Mouse (Mus musculus): ENCODE data around the gene Fxyd2. TPM values are rescaled to one million over a fixed set of nuclear protein-coding genes. Genes with fewer than 3 reads are reported as not detected.

The Fxyd2 gene
- 1 to 10 TPM; 8.0 to 8.2 TPM for total RNA-seq (2021)
- long read RNA-seq, experiment 1, partial matches to known transcripts = 5 of 5 reads
- long read RNA-seq, experiment 1, other reads (novel, unspliced or antisense) = 0 of 5 reads
- long read RNA-seq, experiment 2, partial matches to known transcripts = 5 of 7 reads
- long read RNA-seq, experiment 2, other reads (novel, unspliced or antisense) = 2 of 7 reads

- DNase-seq (ENCODE audit: low spot score in 2 of 2) = no peak
Observed at GRCm38 (mm10) chr9:45399434-45399833, at the start of gene Fxyd2. TSS of gene Fxyd2 (plus strand) at chr9:45399669.

GRCm38 (mm10) chr9:45349851-45350250, 49.6 kb upstream of the Fxyd2 start:
- DNase-seq (ENCODE audit: low spot score in 2 of 2) = no peak

DNA sequence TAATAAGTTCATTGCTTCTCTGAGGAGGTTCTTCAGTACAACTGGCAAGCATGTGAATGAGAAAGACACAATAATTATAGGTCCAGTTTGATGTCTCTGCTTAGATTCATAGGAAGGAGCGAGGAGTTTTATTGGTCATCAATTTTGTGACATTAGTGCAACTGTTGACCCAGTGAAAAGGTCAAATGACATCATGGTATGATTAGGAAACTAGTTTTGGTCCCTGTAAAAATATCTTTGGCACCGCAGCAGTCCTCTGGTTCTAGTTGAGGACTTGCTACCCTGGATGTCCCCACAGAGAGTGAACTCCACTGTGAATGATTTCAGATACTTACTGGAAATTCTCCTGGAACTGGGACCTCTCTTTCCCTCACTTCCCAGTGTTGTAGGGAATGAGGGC, 44.3 kb upstream of the Fxyd2 start:
- DNase-seq (ENCODE audit: low spot score in 2 of 2) = no peak

DNA sequence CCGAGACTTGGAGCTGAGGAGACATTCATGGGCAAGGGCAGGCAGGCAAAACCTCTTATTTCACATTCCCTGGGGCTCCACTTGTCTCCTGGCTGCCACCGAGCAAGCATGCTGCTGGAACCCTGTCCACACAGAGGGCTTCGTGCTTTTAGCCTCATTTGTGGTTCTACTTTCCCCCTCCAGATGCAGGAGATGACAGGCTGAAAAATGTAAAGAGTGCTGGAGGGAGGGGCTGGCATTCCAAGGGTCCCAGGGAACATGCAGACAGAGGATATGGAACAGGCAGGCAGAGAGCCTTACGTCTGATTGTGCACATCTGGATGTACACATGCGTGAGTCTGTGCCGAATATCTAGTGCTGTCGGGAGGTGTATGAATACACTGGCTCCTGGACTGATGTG, 41.1 kb upstream of the Fxyd2 start:
- no peak for DNase-seq (ENCODE audit: low spot score in 2 of 2)

DNA sequence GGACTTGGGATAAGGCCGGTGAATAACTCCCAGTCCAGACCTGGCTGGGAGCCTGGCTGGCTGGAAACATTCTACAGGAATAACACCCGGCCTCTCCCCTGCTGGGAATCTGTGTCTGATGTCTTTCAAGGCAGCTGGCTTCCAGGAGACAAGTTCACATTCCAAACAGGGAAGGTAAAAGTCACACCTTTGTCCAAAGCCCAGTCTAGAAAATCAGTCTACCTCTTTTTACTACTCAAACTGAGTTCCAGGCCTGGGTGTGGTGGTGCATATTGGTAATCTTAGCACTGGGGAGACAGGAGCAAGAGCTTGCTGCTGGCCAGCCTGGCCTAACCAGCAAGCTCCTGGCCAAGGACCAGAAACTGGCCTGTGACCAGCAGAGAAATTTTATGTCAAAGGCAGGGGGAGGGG, 37.4 kb upstream of the Fxyd2 start:
- DNase-seq (ENCODE audit: low spot score in 2 of 2) = no peak

DNA sequence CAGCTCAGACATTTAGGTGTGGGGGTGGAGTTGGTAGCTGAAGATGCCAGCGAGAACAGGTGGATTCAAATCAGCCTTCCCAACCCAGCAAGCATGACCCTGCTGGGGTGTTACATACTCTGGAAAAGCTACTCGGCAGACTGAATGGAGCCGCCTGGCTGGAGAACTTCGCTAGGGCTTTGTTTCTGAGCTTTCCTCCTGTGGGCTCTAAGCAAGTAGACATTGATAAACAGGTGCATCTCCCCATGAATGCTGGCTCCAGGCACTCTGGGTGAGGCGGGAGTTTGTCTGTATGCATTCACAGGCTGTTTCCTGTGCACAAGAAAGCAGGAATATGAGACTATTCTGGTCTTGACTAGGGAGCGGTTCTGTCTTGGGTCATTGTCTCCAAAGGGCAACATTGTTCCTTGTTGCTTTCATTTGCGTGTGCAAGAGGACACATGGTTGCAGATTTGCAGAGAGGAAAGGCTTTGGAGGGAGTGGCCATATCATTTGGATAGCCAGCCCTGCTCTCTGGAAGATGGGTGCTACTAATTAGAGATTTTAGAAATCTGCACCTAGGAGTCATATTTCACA, 35.7 kb upstream of the Fxyd2 start:
- DNase-seq (ENCODE audit: low spot score in 2 of 2) = no peak

GRCm38 (mm10) chr9:45367716-45368115, 31.8 kb upstream of the Fxyd2 start:
- no peak for DNase-seq (ENCODE audit: low spot score in 2 of 2)

DNA sequence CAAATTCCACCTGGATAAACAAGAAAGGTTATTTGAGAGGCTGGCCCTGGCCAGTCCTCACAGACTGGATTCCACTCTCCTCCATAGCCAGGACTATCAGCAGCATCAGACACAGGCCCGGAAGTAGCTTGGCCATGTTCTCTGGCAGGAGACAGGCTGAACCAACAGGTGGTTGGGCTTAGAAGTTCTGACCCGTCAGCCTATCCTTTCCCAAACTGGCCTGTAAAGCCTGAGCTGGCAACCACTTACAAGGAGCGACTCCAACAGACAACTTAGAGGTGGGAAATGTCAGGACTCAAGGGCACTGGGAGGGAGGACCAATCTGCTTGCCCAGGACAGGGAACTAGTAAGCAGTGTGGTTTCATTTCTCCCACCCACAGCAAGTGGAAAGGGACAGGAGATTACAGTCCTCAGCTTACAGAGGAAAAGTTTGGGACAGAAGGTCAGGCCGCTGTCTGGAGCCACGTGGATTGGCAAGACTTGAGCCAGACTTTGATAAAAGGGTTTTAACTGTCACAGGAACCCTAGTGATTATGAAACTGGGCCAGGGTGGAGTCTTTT, 31.0 kb upstream of the Fxyd2 start:
- DNase-seq (ENCODE audit: low spot score in 2 of 2) = no peak

- DNase-seq (ENCODE audit: low spot score in 2 of 2) = peak; percentile 22 to 43
Observed at GRCm38 (mm10) chr9:45370117-45370561, 29.3 kb upstream of the Fxyd2 start, which contains the start of gene Fxyd6. TSS of gene Fxyd6 (plus strand) at chr9:45370185.

DNA sequence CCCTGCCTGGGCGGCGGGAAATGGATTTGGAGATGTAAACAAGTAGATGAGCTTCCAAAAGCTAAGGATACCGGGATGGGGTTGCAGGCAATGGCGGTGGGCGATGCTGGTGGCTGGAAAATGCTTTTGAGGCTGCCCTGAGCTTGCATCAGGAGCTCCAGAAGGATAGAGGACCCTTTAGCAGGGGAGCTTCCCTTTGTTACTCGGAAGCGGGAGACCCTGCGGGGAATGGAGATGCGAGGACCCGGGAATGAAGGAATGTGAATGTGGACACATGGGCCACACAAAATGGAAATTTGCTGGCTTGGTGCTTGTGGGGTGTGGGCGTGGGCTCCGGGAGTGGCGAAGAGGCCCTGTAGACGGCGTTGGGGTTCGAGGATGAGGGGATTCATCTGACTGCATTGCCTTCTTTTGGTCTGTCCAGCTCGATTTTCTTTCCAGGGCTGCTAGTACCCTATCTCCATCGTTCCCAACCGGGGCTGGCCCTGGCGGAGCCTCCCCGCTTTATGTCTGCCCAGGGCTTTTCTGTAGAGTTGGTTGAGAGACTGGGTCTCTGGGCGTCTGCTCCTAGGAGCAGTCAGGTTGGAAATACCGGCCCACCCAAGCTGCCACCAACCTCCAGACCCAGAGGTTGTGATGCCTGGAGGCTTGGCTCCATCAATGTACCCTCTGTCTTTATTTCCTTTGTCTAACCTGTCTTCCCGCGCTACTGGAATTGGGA, 28.7 kb upstream of the Fxyd2 start:
- no peak for DNase-seq (ENCODE audit: low spot score in 2 of 2)

DNA sequence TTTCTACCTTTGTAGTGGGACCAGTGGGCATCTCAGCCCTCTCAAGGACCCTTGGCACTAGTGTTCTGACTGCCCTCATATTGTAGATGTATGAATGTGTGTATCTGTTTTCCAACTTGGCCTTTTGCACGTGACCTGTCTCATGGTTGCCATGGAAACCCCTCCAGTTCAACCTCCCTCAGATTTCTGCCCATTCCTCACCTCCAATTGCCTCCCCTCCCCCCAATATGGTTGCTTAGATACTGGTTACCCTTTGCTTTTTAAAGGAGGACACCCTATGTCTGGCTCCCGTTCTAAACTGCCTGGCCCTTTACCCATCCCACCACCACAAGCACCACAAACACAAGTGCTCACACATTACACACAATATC, 28.1 kb upstream of the Fxyd2 start:
- DNase-seq (ENCODE audit: low spot score in 2 of 2) = no peak

DNA sequence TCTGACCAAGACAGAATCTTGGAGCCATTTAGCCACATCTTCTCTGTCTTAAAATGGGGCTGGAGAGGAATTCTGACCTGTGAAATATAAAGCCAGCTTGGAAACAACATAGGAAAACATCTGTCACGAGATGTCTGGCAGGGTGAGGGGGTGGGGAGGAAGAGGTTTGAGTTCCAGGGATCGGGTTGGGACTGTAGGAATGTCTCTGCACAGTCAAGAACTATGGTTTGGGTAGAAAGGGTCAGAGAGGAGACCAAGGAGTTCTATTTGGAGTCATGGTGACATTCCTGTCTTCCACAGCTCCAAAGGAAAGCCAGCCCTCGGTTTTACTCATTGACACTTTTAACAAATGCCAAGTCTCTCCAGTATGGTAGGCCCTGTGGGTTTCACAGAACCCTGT, 25.6 kb upstream of the Fxyd2 start:
- DNase-seq (ENCODE audit: low spot score in 2 of 2) = no peak

GRCm38 (mm10) chr9:45374988-45375502, 24.4 kb upstream of the Fxyd2 start:
- DNase-seq (ENCODE audit: low spot score in 2 of 2) = no peak

DNA sequence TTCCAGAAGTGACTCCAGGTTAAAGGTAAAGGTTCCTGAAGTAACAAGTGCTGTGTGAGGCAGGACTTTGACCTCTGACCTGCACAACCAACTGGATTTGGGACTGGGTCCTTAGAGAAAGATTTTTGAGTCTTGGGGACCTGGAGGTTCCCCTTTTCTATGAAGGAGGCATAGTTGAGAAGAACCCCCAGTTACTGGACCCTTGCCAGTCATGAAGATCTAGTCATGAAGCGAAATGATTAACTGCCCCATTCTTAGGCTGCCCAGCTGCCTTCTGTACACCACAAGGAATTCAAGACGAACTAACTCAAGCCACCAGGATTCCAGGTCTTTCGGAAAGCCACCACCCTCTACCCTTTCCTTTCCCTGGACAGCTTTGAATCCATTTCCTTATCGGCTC, 23.0 kb upstream of the Fxyd2 start:
- DNase-seq (ENCODE audit: low spot score in 2 of 2) = no peak

GRCm38 (mm10) chr9:45376883-45377282, 22.6 kb upstream of the Fxyd2 start:
- DNase-seq (ENCODE audit: low spot score in 2 of 2) = no peak

DNA sequence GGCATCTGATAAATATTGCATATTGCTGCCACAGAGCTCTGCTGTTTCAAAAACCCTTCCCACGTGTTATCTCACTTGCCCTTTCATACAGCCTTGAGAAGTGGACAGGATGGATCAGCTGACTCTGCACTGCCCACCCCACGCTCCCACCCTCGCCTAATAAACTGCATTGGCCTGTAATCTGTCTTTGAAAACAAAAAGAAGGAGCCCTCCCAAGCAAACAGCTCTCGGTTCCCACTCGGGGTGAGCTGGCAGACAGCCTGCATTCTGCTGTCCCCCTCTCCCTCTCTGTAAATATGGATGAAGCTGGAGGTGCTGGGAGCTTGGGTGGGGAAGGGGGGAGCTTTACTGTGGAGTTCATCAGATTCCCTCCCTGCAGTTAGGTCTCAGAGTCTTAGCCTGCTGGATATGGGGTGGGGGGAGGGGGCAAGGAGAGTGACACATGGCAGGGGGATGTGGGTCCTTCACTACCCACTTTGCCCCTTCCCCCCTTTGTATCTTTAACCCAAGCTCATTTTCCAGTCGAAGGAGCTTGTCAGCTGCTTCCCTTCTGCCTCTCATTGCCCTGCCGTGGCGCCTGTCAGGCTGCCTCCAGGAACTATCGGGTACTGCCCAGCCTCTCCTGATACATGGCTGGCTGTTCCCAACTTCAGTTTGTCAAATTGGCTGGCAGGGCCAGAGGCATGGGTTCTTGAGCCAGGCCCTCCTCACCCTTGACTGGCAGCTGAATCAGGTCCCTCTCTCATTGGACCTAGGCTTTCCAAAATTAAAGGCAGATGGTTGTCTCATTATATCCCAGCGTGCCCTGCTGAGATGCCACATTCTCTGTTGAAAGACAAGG, 18.8 kb upstream of the Fxyd2 start:
- DNase-seq (ENCODE audit: low spot score in 2 of 2) = no peak

GRCm38 (mm10) chr9:45382336-45382735, 17.1 kb upstream of the Fxyd2 start:
- no peak for DNase-seq (ENCODE audit: low spot score in 2 of 2)

DNA sequence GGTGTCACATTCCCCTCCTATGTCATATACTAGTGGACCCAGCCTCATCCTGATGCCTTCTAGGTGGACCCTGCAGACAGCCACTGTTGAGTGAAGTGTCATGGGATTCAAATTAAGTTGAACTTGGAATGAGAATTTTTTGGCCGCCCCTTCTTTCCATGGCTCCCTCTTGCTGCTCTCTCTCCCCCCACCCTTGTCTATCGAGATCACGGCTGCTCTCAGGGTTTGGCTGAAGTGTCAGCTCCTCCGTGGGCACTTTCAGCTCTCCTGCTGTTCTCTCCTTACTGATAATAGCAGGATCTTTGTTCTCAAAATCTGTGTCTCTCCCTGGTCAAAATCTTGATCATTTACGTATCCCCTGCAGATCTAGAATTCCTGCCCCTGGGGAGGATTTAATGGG, 16.6 kb upstream of the Fxyd2 start:
- DNase-seq (ENCODE audit: low spot score in 2 of 2) = no peak

GRCm38 (mm10) chr9:45383883-45384282, 15.6 kb upstream of the Fxyd2 start:
- DNase-seq (ENCODE audit: low spot score in 2 of 2) = no peak

DNA sequence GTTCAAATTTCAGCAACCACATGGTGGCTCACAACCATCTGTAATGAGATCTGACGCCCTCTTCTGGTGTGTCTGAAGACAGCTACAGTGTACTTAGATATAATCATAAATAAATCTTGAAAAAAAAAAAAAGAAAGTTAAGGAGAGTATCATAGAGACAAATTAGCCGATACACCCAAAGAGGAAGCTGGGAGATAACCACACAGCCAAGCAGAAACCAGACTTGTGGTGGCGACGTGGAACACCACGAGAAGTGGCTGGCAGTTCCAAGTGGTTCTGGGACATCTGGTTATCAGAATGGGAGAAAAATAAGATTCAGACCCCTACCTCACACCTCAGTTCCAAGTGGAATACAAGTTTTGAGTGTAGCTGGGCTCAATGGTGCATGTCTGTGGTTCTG, 12.8 kb upstream of the Fxyd2 start:
- DNase-seq (ENCODE audit: low spot score in 2 of 2) = no peak

GRCm38 (mm10) chr9:45388385-45388994, 11.0 kb upstream of the Fxyd2 start:
- peak; percentile 89 to 90 for DNase-seq (ENCODE audit: low spot score in 2 of 2)

All from left cerebral cortex, adult 18-20 months (tissue).